Mouse (Mus musculus): ENCODE results near the gene Uchl5.
A peak's percentile ranks its signal among the peaks of the same experiment; 100 is the strongest.

- peak; percentile 88 for TF ChIP-seq POLR2A (IDR thresholded peaks at IDR 0.05; ENCODE audit: insufficient read depth, low read depth, low read length)
- 0 out of 2 replicates have a peak, but pooled peaks have one; percentile 21 for TF ChIP-seq CTCF (IDR thresholded peaks at IDR 0.05; ENCODE audit: insufficient read depth, low read depth, low read length)
Measured at GRCm38 (mm10) chr1:143739361-143740350, 37.4 kb upstream of the Uchl5 start.

All from olfactory bulb, adult 2 months (tissue).